Mouse (Mus musculus) lung, postnatal 0 days (tissue): ENCODE measurements around the gene Tmem185b. TPM values are rescaled to one million over a fixed set of nuclear protein-coding genes. Genes with fewer than 3 reads are reported as not detected.

Experiments
- ATAC-seq: fragments of 200-750 bp; cut with Nextera tagmentation; 2 replicates; pipeline ENCODE4 v1.8.0; 2017; ENCODE audit warnings: moderate library complexity
- DNase-seq: peaks from one replicate; pipeline ENCODE4 v3.0.0-alpha.2; 2016; ENCODE audit warnings: low spot score
- H3K27ac ChIP-seq: fragments of 300-500 bp; sonication (generic); 2 replicates; pipeline ENCODE4 v1.5.1; 2014; ENCODE audit warnings: antibody characterized with exemption, mild to moderate bottlenecking, low read length, mixed read lengths
- H3K27me3 ChIP-seq: fragments of 300-500 bp; sonication (generic); replicated peaks from 2 replicates; pipeline ENCODE4 v1.6.1; 2014; ENCODE audit warnings: low read length, mixed read lengths; ENCODE audit not compliant: insufficient read depth
- H3K36me3 ChIP-seq: fragments of 300-500 bp; sonication (generic); 2 replicates; pipeline ENCODE4 v1.6.1; 2014; ENCODE audit warnings: low read length, mixed read lengths; ENCODE audit not compliant: insufficient read depth
- H3K4me1 ChIP-seq: fragments of 300-500 bp; sonication (generic); 2 replicates; pipeline ENCODE4 v1.6.1; 2014; ENCODE audit warnings: antibody characterized with exemption, low read depth, low read length, mixed read lengths; ENCODE audit not compliant: insufficient read depth
- H3K4me2 ChIP-seq: fragments of 300-500 bp; sonication (generic); replicated peaks from 2 replicates; pipeline ENCODE4 v1.6.1; 2014; ENCODE audit warnings: low read depth, mild to moderate bottlenecking, low read length, moderate library complexity, mixed read lengths
- H3K4me3 ChIP-seq: fragments of 300-500 bp; sonication (generic); 2 replicates; pipeline ENCODE4 v1.5.1; 2014; ENCODE audit warnings: low read depth, low read length
- H3K9ac ChIP-seq: fragments of 300-500 bp; sonication (generic); replicated peaks from 2 replicates; pipeline ENCODE4 v1.6.1; 2014; ENCODE audit warnings: low read depth, mild to moderate bottlenecking
- H3K9me3 ChIP-seq: fragments of 300-500 bp; sonication (generic); 2 replicates; pipeline ENCODE4 v1.6.1; 2016; ENCODE audit warnings: low read length, mixed read lengths
- CTCF ChIP-seq: IDR thresholded peaks from 2 replicates; pipeline ENCODE4 v1.5.1; 2016; ENCODE audit warnings: antibody characterized with exemption, mild to moderate bottlenecking
- EP300 ChIP-seq: IDR thresholded peaks from 2 replicates; pipeline ENCODE4 v1.6.1; 2016; ENCODE audit warnings: antibody characterized with exemption, mild to moderate bottlenecking, control low read depth
- WGBS: fragments of 180-500 bp; shearing (Covaris S2); extraction: QIAGEN DNeasy Blood & Tissue Kit; methylation state at CpG from one replicate; pipeline ENCODE4 v1.1.7; 2014; 5-methylcytosine and 5-hydroxymethylcytosine counted together
- polyA plus RNA-seq: library from polyadenylated mRNA; unstranded; fragments of >200 nt; fragmentation: Nextera tagmentation; extraction: Ambion mirVana; gene quantifications from 2 replicates; pipeline ENCODE4 v1.2.1, GENCODE M21; 2015

The Tmem185b gene
- polyA plus RNA-seq, 1 experiment from 2014 or later = 23.1 TPM

DNA sequence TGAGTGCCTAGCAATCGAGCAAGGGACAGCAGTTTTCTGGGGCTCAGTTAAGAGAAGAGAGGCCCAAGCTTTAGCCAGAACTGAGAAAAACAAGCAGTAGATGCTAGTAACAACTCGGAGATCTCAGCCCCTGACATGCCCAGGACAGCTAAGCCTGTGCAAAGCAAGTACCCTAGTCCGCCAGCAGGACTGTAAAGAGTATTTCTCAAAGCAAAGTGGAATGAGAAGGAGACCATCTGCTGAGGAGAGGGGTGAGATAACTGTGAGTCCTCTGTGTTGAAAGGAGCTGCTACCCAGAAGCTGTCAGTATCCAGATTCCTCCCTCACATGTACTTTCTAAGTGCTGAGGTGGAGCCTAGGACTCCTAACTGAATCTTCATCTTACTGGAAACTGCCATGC, 20.5 kb downstream of the Tmem185b start:
- 50% methylated on average over 3 of the region's 3 CpGs for WGBS
- H3K27ac ChIP-seq = no peak overlapping the region
- TF ChIP-seq CTCF (peak; percentile 55), EP300 (peak; percentile 23; the same call in 1 of the 2 replicates)
- H3K27me3 ChIP-seq = no peaks in the 10 kb centered on the region
- H3K36me3 ChIP-seq = no peaks in the 10 kb centered on the region
- no peak overlapping the region for H3K4me3 ChIP-seq
- no peaks in the 10 kb centered on the region for H3K4me1 ChIP-seq
- H3K9me3 ChIP-seq = no peaks in the 10 kb centered on the region
- DNase-seq = peak; percentile 79
- no peak overlapping the region for H3K9ac ChIP-seq
- peak; percentile 79 for ATAC-seq
- H3K4me2 ChIP-seq = no peak overlapping the region

DNA sequence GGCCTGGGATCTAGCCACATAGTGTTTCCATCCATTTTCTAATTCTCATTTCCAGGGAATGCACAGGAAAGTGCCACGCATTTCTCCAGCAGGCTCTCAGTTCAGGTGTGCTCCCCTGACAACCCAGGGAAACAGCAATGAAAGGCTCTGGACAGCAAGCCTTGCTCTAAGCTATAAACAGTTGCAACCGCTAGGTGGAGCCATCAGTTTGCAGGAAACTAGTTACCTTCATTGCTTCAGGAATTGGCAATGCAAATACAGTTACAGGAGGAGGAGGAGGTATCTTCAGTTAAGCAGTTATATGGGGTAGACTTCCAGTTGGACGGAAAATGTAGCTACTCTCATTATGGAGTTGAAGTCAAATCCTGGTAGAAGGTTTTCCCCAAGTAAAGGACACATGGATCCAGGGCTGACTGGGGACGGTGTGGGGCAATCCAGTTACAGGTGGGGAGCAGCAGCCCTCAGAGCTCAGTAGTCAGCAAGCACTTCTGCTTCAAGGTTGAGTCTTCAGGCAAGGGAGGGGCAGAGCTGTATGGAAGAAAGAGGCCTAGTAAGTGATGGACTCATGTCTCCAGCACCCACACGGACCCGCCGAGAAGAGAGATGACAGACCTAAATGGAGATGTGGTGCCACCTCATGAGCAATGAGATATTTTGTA, 22.8 kb downstream of the Tmem185b start:
- Histone ChIP-seq H3K9ac (no peak overlapping the region), H3K9me3 (no peaks in the 10 kb centered on the region), H3K36me3 (no peaks in the 10 kb centered on the region), H3K27ac (no peak overlapping the region), H3K4me3 (no peak overlapping the region), H3K4me2 (no peak overlapping the region), H3K4me1 (no peaks in the 10 kb centered on the region), H3K27me3 (no peaks in the 10 kb centered on the region)
- peak; percentile 91 for DNase-seq
- WGBS = 64% methylated on average over 7 of the region's 7 CpGs
- TF ChIP-seq EP300 (no peak), CTCF (peak; percentile 95)
- ATAC-seq = peak; percentile 45

DNA sequence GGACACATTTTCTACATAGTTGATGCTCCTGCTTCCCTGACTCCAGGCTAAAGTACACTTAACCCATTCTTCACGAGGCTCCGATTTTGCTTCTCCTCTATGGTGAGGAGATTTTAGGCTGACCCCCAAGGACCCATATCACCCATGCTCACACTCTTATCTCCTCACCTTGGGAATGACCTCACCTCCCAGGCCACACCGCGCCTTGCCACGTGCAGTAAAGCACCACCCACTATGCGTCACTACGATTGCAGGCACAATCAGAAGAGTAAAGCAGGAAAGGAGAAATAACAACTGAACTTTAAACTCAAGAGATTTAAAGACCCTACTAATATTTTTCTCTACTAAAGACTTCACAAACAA, 23.3 kb downstream of the Tmem185b start:
- Histone ChIP-seq H3K9me3 (no peaks in the 10 kb centered on the region), H3K9ac (no peak overlapping the region), H3K4me3 (no peak overlapping the region), H3K4me1 (no peaks in the 10 kb centered on the region), H3K36me3 (no peaks in the 10 kb centered on the region), H3K27me3 (no peaks in the 10 kb centered on the region), H3K27ac (no peak overlapping the region), H3K4me2 (no peak overlapping the region)
- no peak for ATAC-seq
- WGBS = 81% methylated on average over 7 of the region's 7 CpGs
- DNase-seq = no peak
- TF ChIP-seq EP300 (no peak), CTCF (no peak)

DNA sequence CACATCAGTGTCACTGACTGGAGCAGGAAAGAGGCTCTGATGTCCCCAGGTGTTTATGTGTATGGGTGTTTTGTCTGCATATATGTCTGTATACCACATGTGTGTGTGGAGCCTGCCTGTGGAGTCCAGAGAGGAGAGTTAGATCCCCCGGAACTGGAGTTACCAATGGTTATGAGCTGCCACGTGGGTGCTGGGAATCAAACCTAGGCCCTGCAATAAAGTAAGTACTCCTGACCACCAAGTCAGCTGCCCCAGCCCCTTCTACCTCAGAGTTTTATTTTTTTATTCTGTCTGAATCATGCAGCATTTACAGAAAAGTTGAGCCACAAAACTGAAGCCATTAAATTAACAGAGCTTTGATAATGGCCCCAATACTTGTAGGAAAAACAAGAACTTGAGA, 24.1 kb downstream of the Tmem185b start:
- Histone ChIP-seq H3K9me3 (no peaks in the 10 kb centered on the region), H3K4me1 (no peaks in the 10 kb centered on the region), H3K9ac (no peak overlapping the region), H3K36me3 (no peaks in the 10 kb centered on the region), H3K27ac (no peak overlapping the region), H3K4me2 (no peak overlapping the region), H3K27me3 (no peaks in the 10 kb centered on the region), H3K4me3 (no peak overlapping the region)
- no peak for ATAC-seq
- TF ChIP-seq EP300 (no peak), CTCF (no peak)
- WGBS = 95% methylated on average over 2 of the region's 2 CpGs
- no peak for DNase-seq

DNA sequence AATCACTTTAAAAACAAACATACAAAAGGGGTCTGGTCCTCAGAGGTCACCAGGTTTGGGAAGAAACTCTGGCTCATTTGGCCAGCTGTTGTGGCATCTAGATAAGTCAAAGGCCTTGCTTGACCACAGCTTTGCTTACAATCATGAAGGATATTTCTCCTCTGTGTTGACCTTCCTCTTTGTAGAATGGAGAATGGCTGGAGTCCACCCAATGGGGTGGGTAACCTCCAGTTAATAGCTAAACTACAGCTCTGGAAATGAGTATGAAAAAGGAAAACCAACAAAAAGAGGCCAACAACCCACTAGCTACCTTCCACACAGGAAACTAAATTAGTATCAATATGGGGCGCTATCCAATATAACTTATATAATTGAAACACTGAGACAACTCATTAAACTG, 25.7 kb downstream of the Tmem185b start:
- Histone ChIP-seq H3K36me3 (no peaks in the 10 kb centered on the region), H3K9ac (no peak overlapping the region), H3K4me3 (no peak overlapping the region), H3K4me1 (no peaks in the 10 kb centered on the region), H3K27ac (no peak overlapping the region), H3K9me3 (no peaks in the 10 kb centered on the region), H3K4me2 (no peak overlapping the region), H3K27me3 (no peaks in the 10 kb centered on the region)
- ATAC-seq (no peak), DNase-seq (no peak)
- TF ChIP-seq CTCF = no peak
- no peak for TF ChIP-seq EP300
- WGBS = 100% methylated on average over 1 of the region's 1 CpGs

DNA sequence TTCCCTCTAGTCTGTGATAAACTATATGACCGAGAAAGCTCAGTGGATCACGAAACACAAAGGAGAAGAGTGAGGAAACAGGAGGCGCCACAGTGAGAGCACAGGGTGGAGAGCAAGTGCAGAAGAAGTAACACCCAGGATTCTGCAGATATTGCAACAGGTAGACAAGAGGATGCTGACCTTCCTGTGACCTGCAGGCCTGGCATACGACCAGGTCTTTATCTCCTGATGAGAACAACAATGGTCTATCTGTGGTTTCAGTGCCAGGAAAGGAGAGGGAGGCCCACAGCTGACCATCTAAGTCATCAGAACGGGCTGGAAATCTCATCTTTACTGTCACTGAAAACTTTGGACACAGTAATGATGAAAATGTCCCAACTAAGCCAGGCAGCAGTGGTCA, 29.7 kb downstream of the Tmem185b start:
- no peak for TF ChIP-seq CTCF
- no peak for TF ChIP-seq EP300
- 69% methylated on average over 5 of the region's 5 CpGs for WGBS
- Histone ChIP-seq H3K9me3 (no peaks in the 10 kb centered on the region), H3K4me3 (no peak overlapping the region), H3K27me3 (no peaks in the 10 kb centered on the region), H3K27ac (no peak overlapping the region), H3K4me2 (no peak overlapping the region), H3K9ac (no peak overlapping the region), H3K36me3 (no peaks in the 10 kb centered on the region), H3K4me1 (no peaks in the 10 kb centered on the region)
- DNase-seq = no peak
- no peak for ATAC-seq
